Mouse (Mus musculus) c-Kit-positive CD71-positive TER-119-positive erythroid progenitor cells, embryonic 14.5 days (primary cell): Measurements from ENCODE around the gene Acsf3.

Experiments used
- DNase-seq: peaks from one replicate; pipeline ENCODE4 v3.0.0-alpha.2; 2013; ENCODE audit warnings: low spot score

The Acsf3 gene

GRCm38 (mm10) chr8:122775285-122776155 lies at the start of gene Acsf3:
Acsf3 (plus strand) TSS chr8:122775486.
- peak; percentile 70 for DNase-seq

- DNase-seq, result no peak
These were observed 48.5 kb upstream of the Acsf3 start for GRCm38 (mm10) chr8:122726789-122727188.

GRCm38 (mm10) chr8:122727412-122727811 lies 47.9 kb upstream of the Acsf3 start:
- no peak for DNase-seq

- no peak for DNase-seq
These were observed 46.7 kb upstream of the Acsf3 start for GRCm38 (mm10) chr8:122728630-122729029.

- DNase-seq, result no peak
These were observed 40.2 kb upstream of the Acsf3 start for GRCm38 (mm10) chr8:122735110-122735509.

- DNase-seq, result peak; percentile 77
These were observed 39.5 kb upstream of the Acsf3 start for GRCm38 (mm10) chr8:122735542-122736473.

GRCm38 (mm10) chr8:122736623-122737022 lies 38.7 kb upstream of the Acsf3 start:
- no peak for DNase-seq

GRCm38 (mm10) chr8:122737071-122737470 lies 38.2 kb upstream of the Acsf3 start:
- DNase-seq, result no peak

- DNase-seq, result no peak
These were observed 37.4 kb upstream of the Acsf3 start for GRCm38 (mm10) chr8:122737886-122738285.

- DNase-seq, result no peak
These were observed 36.1 kb upstream of the Acsf3 start for GRCm38 (mm10) chr8:122739102-122739725.

GRCm38 (mm10) chr8:122742471-122742870 lies 32.8 kb upstream of the Acsf3 start:
- DNase-seq, result no peak

- DNase-seq, result no peak
These were observed 30.1 kb upstream of the Acsf3 start for GRCm38 (mm10) chr8:122745022-122745749.

GRCm38 (mm10) chr8:122745750-122746275 lies 29.5 kb upstream of the Acsf3 start:
- no peak for DNase-seq

GRCm38 (mm10) chr8:122746439-122746838 lies 28.8 kb upstream of the Acsf3 start:
- no peak for DNase-seq

- no peak for DNase-seq
These were observed 27.5 kb upstream of the Acsf3 start for GRCm38 (mm10) chr8:122747825-122748224.

GRCm38 (mm10) chr8:122749333-122749958 lies 25.8 kb upstream of the Acsf3 start:
- no peak for DNase-seq

- no peak for DNase-seq
These were observed 23.9 kb upstream of the Acsf3 start for GRCm38 (mm10) chr8:122751342-122751741.

GRCm38 (mm10) chr8:122752111-122752721 lies 23.1 kb upstream of the Acsf3 start:
- DNase-seq, result no peak

GRCm38 (mm10) chr8:122758597-122758996 lies 16.7 kb upstream of the Acsf3 start:
- DNase-seq, result no peak

GRCm38 (mm10) chr8:122760116-122760515 lies 15.2 kb upstream of the Acsf3 start:
- DNase-seq, result no peak
